Mouse (Mus musculus): ENCODE results near the gene Ttyh1.

DNA sequence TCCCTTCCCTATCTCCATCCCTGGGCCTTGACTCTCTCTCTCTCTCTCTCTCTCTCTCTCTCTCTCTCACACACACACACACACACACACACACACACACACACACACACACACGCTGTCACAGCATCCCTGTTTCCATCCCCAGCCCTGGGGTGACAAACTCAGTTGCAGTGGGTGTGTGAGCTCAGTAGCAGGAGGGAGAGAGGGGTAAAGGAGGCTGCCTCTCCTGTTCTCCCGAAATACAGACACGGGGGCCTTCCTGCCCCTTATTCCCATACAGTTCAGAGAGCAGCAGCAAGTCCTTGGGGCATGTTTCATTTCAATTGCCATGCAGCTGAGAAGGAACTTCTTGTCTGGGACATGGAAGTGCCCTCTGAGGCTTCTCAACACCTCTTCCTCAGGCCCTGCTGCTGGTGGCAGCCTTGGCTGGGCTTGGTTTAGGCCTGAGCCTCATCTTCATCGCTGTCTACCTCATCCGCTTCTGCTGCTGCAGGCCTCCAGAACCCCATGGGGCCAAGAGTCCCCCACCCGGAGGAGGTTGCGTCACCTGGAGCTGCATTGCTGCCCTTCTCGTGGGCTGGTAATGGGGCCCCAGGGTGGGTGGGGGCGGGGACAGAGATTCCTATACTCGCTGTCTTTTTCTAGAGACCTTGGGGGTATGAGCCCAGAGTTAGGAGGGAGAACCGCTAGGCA, 3.0 kb downstream of the Ttyh1 start:
- TF ChIP-seq CTCF (IDR thresholded peaks at IDR 0.05) (no peak), EP300 (IDR thresholded peaks at IDR 0.05) (no peak)
